Mouse (Mus musculus): ENCODE data around the gene Ints12. TPM values are rescaled to one million over a fixed set of nuclear protein-coding genes. Genes with fewer than 3 reads are reported as not detected.

Ints12 gene
- polyA plus RNA-seq, 1 experiment, result 13.6 TPM

DNA sequence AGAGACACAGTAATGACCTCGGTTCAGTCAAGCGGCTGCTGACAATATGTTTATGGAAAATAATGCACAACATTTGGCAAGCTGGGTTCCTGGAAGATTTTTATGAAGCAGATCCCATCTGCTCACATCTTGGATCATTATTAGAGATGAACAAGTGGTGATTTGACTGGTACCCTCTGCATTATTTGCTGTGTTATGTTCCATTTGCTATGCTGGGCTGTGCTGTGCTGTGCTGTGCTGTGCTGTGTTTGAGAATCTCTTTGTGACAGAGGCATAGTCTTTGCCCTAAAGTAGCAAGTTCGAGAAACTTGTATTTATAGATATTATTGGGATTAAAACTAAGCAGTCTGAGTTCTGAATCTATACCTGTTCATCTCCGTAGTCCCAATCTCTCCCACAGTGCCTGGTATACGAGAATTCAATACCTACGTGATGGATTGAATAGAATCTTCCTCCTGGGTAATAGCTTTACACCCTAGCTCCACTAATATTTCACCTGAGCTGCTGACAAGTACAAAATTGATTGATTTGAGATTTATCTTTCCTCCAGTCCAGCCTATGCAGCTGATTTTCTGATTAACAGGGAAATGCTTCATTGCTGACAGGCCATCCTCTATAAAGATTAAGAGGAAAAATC lies 53.0 kb downstream of the Ints12 start:
- no peak overlapping the region for H3K4me3 ChIP-seq (ENCODE audit: control insufficient read depth, low read depth, low read length)
- H3K4me1 ChIP-seq (ENCODE audit: control insufficient read depth, insufficient read depth, low read length), result no peaks in the 10 kb centered on the region
- no peaks in the 10 kb centered on the region for H3K36me3 ChIP-seq (ENCODE audit: control insufficient read depth, insufficient read depth, low read length)
- no peak overlapping the region for H3K27ac ChIP-seq (ENCODE audit: control insufficient read depth, insufficient read depth, low read depth, low read length)
- no peaks in the 10 kb centered on the region for H3K27me3 ChIP-seq (ENCODE audit: control insufficient read depth, insufficient read depth, low read length)
- TF ChIP-seq POLR2A (IDR thresholded peaks at IDR 0.05; ENCODE audit: control insufficient read depth, low read depth, low read length), result no peak

GRCm38 (mm10) chr3:133151629-133152028 lies 60.0 kb downstream of the Ints12 start:
- TF ChIP-seq CTCF (IDR thresholded peaks at IDR 0.05; ENCODE audit: control insufficient read depth, insufficient read depth, insufficient replicate concordance, low read depth, low read length), result no peak
- TF ChIP-seq POLR2A (IDR thresholded peaks at IDR 0.05; ENCODE audit: control insufficient read depth, low read depth, low read length), result no peak
- H3K4me3 ChIP-seq (ENCODE audit: control insufficient read depth, low read depth, low read length), result no peak overlapping the region
- H3K27me3 ChIP-seq (ENCODE audit: control insufficient read depth, insufficient read depth, low read length), result no peaks in the 10 kb centered on the region
- H3K36me3 ChIP-seq (ENCODE audit: control insufficient read depth, insufficient read depth, low read length), result no peaks in the 10 kb centered on the region
- H3K4me1 ChIP-seq (ENCODE audit: control insufficient read depth, insufficient read depth, low read length), result no peaks in the 10 kb centered on the region
- no peak overlapping the region for H3K27ac ChIP-seq (ENCODE audit: control insufficient read depth, insufficient read depth, low read depth, low read length)

DNA sequence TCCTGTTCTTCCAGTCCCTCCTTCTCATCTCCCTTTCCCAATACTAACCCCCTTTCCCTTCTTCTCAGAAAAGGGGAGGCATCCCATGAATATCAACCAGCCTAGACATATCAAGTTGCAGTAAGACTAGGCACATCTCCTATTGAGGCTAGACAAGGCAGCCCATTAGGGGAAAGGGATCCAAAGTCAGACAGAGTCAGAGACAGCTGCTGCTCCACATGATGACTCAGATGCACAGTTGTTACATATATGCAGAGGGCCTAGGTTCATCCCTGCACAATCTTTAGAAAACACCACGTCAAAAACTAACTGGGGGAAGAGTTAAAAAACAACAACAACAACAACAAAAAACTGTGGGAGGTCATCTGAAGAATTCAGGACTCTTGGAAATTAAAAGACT lies 61.2 kb downstream of the Ints12 start:
- TF ChIP-seq CTCF (IDR thresholded peaks at IDR 0.05; ENCODE audit: control insufficient read depth, insufficient read depth, insufficient replicate concordance, low read depth, low read length) (no peak), POLR2A (IDR thresholded peaks at IDR 0.05; ENCODE audit: control insufficient read depth, low read depth, low read length) (no peak)
- Histone ChIP-seq H3K27ac (ENCODE audit: control insufficient read depth, insufficient read depth, low read depth, low read length) (no peak overlapping the region), H3K4me1 (ENCODE audit: control insufficient read depth, insufficient read depth, low read length) (no peaks in the 10 kb centered on the region), H3K36me3 (ENCODE audit: control insufficient read depth, insufficient read depth, low read length) (no peaks in the 10 kb centered on the region), H3K27me3 (ENCODE audit: control insufficient read depth, insufficient read depth, low read length) (no peaks in the 10 kb centered on the region), H3K4me3 (ENCODE audit: control insufficient read depth, low read depth, low read length) (no peak overlapping the region)

- no peak overlapping the region for H3K27ac ChIP-seq (ENCODE audit: control insufficient read depth, insufficient read depth, low read depth, low read length)
- no peak for TF ChIP-seq POLR2A (IDR thresholded peaks at IDR 0.05; ENCODE audit: control insufficient read depth, low read depth, low read length)
- no peak for TF ChIP-seq CTCF (IDR thresholded peaks at IDR 0.05; ENCODE audit: control insufficient read depth, insufficient read depth, insufficient replicate concordance, low read depth, low read length)
- H3K27me3 ChIP-seq (ENCODE audit: control insufficient read depth, insufficient read depth, low read length), result no peaks in the 10 kb centered on the region
- no peaks in the 10 kb centered on the region for H3K4me1 ChIP-seq (ENCODE audit: control insufficient read depth, insufficient read depth, low read length)
- no peak overlapping the region for H3K4me3 ChIP-seq (ENCODE audit: control insufficient read depth, low read depth, low read length)
- no peaks in the 10 kb centered on the region for H3K36me3 ChIP-seq (ENCODE audit: control insufficient read depth, insufficient read depth, low read length)
These were observed 62.0 kb downstream of the Ints12 start for GRCm38 (mm10) chr3:133153629-133154028.

- Histone ChIP-seq H3K27me3 (ENCODE audit: control insufficient read depth, insufficient read depth, low read length) (no peaks in the 10 kb centered on the region), H3K36me3 (ENCODE audit: control insufficient read depth, insufficient read depth, low read length) (no peaks in the 10 kb centered on the region), H3K4me1 (ENCODE audit: control insufficient read depth, insufficient read depth, low read length) (no peaks in the 10 kb centered on the region), H3K27ac (ENCODE audit: control insufficient read depth, insufficient read depth, low read depth, low read length) (no peak overlapping the region), H3K4me3 (ENCODE audit: control insufficient read depth, low read depth, low read length) (no peak overlapping the region)
- no peak for TF ChIP-seq POLR2A (IDR thresholded peaks at IDR 0.05; ENCODE audit: control insufficient read depth, low read depth, low read length)
- TF ChIP-seq CTCF (IDR thresholded peaks at IDR 0.05; ENCODE audit: control insufficient read depth, insufficient read depth, insufficient replicate concordance, low read depth, low read length), result no peak
These were observed 63.0 kb downstream of the Ints12 start for GRCm38 (mm10) chr3:133154683-133155082.

DNA sequence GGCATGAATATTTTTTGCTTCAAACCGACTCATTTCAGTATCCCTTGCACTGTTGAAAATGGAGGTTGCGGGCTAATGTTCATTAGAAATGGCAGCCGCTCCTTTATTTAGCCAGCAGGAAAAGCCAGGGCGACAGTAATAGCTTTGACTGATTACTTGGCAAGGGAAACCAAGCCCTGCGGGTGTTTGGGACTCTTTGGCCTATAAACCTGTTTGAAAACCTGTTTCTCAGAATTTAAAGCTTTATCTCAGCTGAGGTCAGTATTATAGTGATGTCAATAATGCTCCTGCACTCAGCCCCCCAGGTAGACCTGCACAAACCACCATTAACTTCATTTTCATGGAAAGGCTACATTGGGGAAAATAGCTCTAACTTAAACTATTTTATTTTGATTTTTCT lies 66.6 kb downstream of the Ints12 start:
- no peaks in the 10 kb centered on the region for H3K27me3 ChIP-seq (ENCODE audit: control insufficient read depth, insufficient read depth, low read length)
- TF ChIP-seq CTCF (IDR thresholded peaks at IDR 0.05; ENCODE audit: control insufficient read depth, insufficient read depth, insufficient replicate concordance, low read depth, low read length) (no peak), POLR2A (IDR thresholded peaks at IDR 0.05; ENCODE audit: control insufficient read depth, low read depth, low read length) (no peak)

More for the DNA sequence above, 66.6 kb downstream of the Ints12 start:
- no peak overlapping the region for H3K27ac ChIP-seq (ENCODE audit: control insufficient read depth, insufficient read depth, low read depth, low read length)
- H3K36me3 ChIP-seq (ENCODE audit: control insufficient read depth, insufficient read depth, low read length), result no peaks in the 10 kb centered on the region
- H3K4me3 ChIP-seq (ENCODE audit: control insufficient read depth, low read depth, low read length), result no peak overlapping the region
- no peaks in the 10 kb centered on the region for H3K4me1 ChIP-seq (ENCODE audit: control insufficient read depth, insufficient read depth, low read length)

Other genes starting within 250 kb of the Ints12 start
- gene Npnt, start 141.5 kb upstream of the Ints12 start, polyA plus RNA-seq (2012; rRNA removed), result 1.1 and 1.7 TPM in 2 replicates
- 18.7 and 21.8 TPM in 2 replicates for gene Gstcd, start 193 bp downstream of the Ints12 start, polyA plus RNA-seq (2012; rRNA removed)
- 0.07 TPM in 1 of 2 replicates, not detected in the other for gene Arhgef38, start 143.1 kb downstream of the Ints12 start, polyA plus RNA-seq (2012; rRNA removed)
- 60.0 and 63.4 TPM in 2 replicates for gene Ppa2, start 218.3 kb downstream of the Ints12 start, polyA plus RNA-seq (2012; rRNA removed)